Mouse (Mus musculus) liver, embryonic 14.5 days (tissue): ENCODE results near the gene Carns1. TPM values are rescaled to one million over a fixed set of nuclear protein-coding genes. Genes with fewer than 3 reads are reported as not detected.
"Not testable (repeated sequence)": the region's sequence is repeated elsewhere in the genome, so short reads cannot be mapped to it uniquely, and the experiment has no call there.

Source experiments
- ATAC-seq: fragments of 200-750 bp; cut with Nextera tagmentation; 2 replicates; pipeline ENCODE4 v1.8.0; 2017; ENCODE audit warnings: moderate number of reproducible peaks, mild to moderate bottlenecking, moderate library complexity; ENCODE audit not compliant: insufficient read depth
- DNase-seq, 3 experiments: peaks; one replicate each; pipeline ENCODE4 v3.0.0-alpha.2; 2012 to 2013; ENCODE audit warnings: low read depth in 3 of 3, low spot score in 3 of 3
- H3K27ac ChIP-seq: fragments of 300-500 bp; sonication (generic); 2 replicates; pipeline ENCODE4 v1.5.1; 2014; ENCODE audit warnings: moderate library complexity, mild to moderate bottlenecking, control low read depth, inconsistent platforms
- H3K27me3 ChIP-seq: fragments of 300-500 bp; sonication (generic); 2 replicates; pipeline ENCODE4 v1.6.1; 2014; ENCODE audit warnings: mild to moderate bottlenecking, low read length, moderate library complexity; ENCODE audit not compliant: control insufficient read depth, insufficient read depth
- H3K36me3 ChIP-seq: fragments of 300-500 bp; sonication (generic); replicated peaks from 2 replicates; pipeline ENCODE4 v1.6.1; 2014; ENCODE audit warnings: low read depth; ENCODE audit not compliant: control insufficient read depth, insufficient read depth
- H3K4me1 ChIP-seq, 2 experiments: fragments of 200-500 bp in 1 of 2; fragments of 300-500 bp in 1 of 2; sonication (generic) in 1 of 2; replicated peaks; 2 replicates each; pipeline ENCODE4 v1.6.1; 2012 to 2014; ENCODE audit warnings: antibody characterized with exemption in 1 of 2, inconsistent platforms in 1 of 2, low read length in 1 of 2; ENCODE audit not compliant: control insufficient read depth in 2 of 2, insufficient read depth in 2 of 2
- H3K4me2 ChIP-seq: fragments of 300-500 bp; sonication (generic); 2 replicates; pipeline ENCODE4 v1.6.1; 2014; ENCODE audit warnings: low read depth, mild to moderate bottlenecking, control low read depth, moderate library complexity
- H3K4me3 ChIP-seq, 2 experiments: fragments of 200-500 bp in 1 of 2; fragments of 300-500 bp in 1 of 2; sonication (generic) in 1 of 2; 2 replicates each; pipeline ENCODE4 v1.5.1; 2012 to 2014; ENCODE audit warnings: low read depth in 2 of 2, low read length in 2 of 2, mild to moderate bottlenecking in 2 of 2, control low read depth in 1 of 2, inconsistent platforms in 1 of 2, moderate library complexity in 1 of 2; ENCODE audit not compliant: insufficient read depth in 1 of 2
- H3K9ac ChIP-seq: fragments of 300-500 bp; sonication (generic); replicated peaks from 2 replicates; pipeline ENCODE4 v1.6.1; 2014; ENCODE audit warnings: mild to moderate bottlenecking, control low read depth, moderate library complexity
- H3K9me3 ChIP-seq: fragments of 300-500 bp; sonication (generic); 2 replicates; pipeline ENCODE4 v1.6.1; 2016; ENCODE audit warnings: low read length, mixed read lengths; ENCODE audit not compliant: control insufficient read depth
- CTCF ChIP-seq: IDR thresholded peaks from 2 replicates; pipeline ENCODE4 v1.5.1; 2016; ENCODE audit warnings: antibody characterized with exemption, low read depth, control low read depth
- EP300 ChIP-seq: IDR thresholded peaks from 2 replicates; pipeline ENCODE4 v1.6.1; 2016; ENCODE audit warnings: antibody characterized with exemption, low read depth
- WGBS: fragments of 180-500 bp; shearing (Covaris S2); extraction: QIAGEN DNeasy Blood & Tissue Kit; methylation state at CpG from one replicate; pipeline ENCODE4 v1.1.7; 2014; ENCODE audit not compliant: insufficient replicate concordance; 5-methylcytosine and 5-hydroxymethylcytosine counted together
- polyA plus RNA-seq, 2 experiments: library from polyadenylated mRNA; depleted of rRNA in 1 of 2; stranded (reverse) in 1 of 2; unstranded in 1 of 2; fragments of >200 nt; fragmentation: Nextera tagmentation in 1 of 2; extraction: Ambion mirVana in 1 of 2; gene quantifications; 2 replicates each; pipeline versions ENCODE4 v1.2.1 to v1.2.3; 2012 to 2014

Gene Carns1
- polyA plus RNA-seq, 2 experiments, result 0.18 to 0.32 TPM

- H3K9ac ChIP-seq, result no peak overlapping the region
- TF ChIP-seq CTCF (no peak), EP300 (no peak)
These were observed 35.1 kb downstream of the Carns1 start for GRCm38 (mm10) chr19:4140147-4140546.

GRCm38 (mm10) chr19:4139446-4139845, 35.8 kb downstream of the Carns1 start, which contains the start of gene Gpr152:
Gpr152 (plus strand) TSS chr19:4139787.
- Histone ChIP-seq H3K36me3 (no peaks in the 10 kb centered on the region), H3K27me3 (no peaks in the 10 kb centered on the region; the same call in 1 of the 2 replicates), H3K9me3 (no peaks in the 10 kb centered on the region), H3K27ac (no peak within 1 kb of the TSS), H3K4me3 (no peak within 1 kb of the TSS), H3K9ac (no peak within 1 kb of the TSS), H3K4me2 (no peak within 1 kb of the TSS), H3K4me1 (peaks cover 2 to 3% of the 10 kb centered on the region in 2 experiments; a peak in 3 of 4 replicates)
- ATAC-seq (no peak), DNase-seq (no peak)
- WGBS, result 62% methylated on average over 2 of the region's 2 CpGs
- TF ChIP-seq CTCF (no peak), EP300 (no peak)

More at GRCm38 (mm10) chr19:4140147-4140546, 35.1 kb downstream of the Carns1 start:
- H3K36me3 ChIP-seq, result no peaks in the 10 kb centered on the region
- H3K9me3 ChIP-seq, result no peaks in the 10 kb centered on the region
- H3K4me2 ChIP-seq, result no peak overlapping the region
- DNase-seq (no peak), ATAC-seq (no peak)
- H3K4me3 ChIP-seq, result no peak overlapping the region
- WGBS, result 70% methylated on average over 6 of the region's 6 CpGs
- H3K27me3 ChIP-seq, result no peaks in the 10 kb centered on the region; the same call in 1 of the 2 replicates
- no peak overlapping the region for H3K27ac ChIP-seq
- peaks cover 2 to 3% of the 10 kb centered on the region in 2 experiments; a peak in 3 of 4 replicates for H3K4me1 ChIP-seq

GRCm38 (mm10) chr19:4137913-4138312, 37.4 kb downstream of the Carns1 start:
- H3K4me1 ChIP-seq, result peaks cover 2 to 3% of the 10 kb centered on the region in 2 experiments; a peak in 3 of 4 replicates
- H3K9ac ChIP-seq, result no peak overlapping the region
- H3K36me3 ChIP-seq, result peaks cover under 1% of the 10 kb centered on the region; the same call in 1 of the 2 replicates
- DNase-seq (no peak), ATAC-seq (no peak)
- TF ChIP-seq EP300 (no peak), CTCF (no peak)
- H3K4me2 ChIP-seq, result no peak overlapping the region
- 69% methylated on average over 5 of the region's 5 CpGs for WGBS
- no peaks in the 10 kb centered on the region for H3K9me3 ChIP-seq
- H3K4me3 ChIP-seq, result no peak overlapping the region
- no peaks in the 10 kb centered on the region; the same call in 1 of the 2 replicates for H3K27me3 ChIP-seq
- no peak overlapping the region for H3K27ac ChIP-seq

GRCm38 (mm10) chr19:4136463-4136862, 38.8 kb downstream of the Carns1 start:
- TF ChIP-seq CTCF, result peak; percentile 61
- TF ChIP-seq EP300, result no peak
- Histone ChIP-seq H3K4me1 (peaks cover 7 to 9% of the 10 kb centered on the region in 2 experiments), H3K4me3 (no peak overlapping the region), H3K27ac (no peak overlapping the region), H3K9ac (no peak overlapping the region), H3K36me3 (peaks cover 14% of the 10 kb centered on the region), H3K9me3 (no peaks in the 10 kb centered on the region), H3K27me3 (no peaks in the 10 kb centered on the region; the same call in 1 of the 2 replicates), H3K4me2 (peak overlapping the region; percentile 43)
- no peak for DNase-seq
- peak; percentile 54; the same call in 1 of the 2 replicates for ATAC-seq
- 61% methylated on average over 5 of the region's 5 CpGs for WGBS

GRCm38 (mm10) chr19:4135963-4136345, 39.3 kb downstream of the Carns1 start:
- peak; percentile 84 for TF ChIP-seq CTCF
- H3K4me3 ChIP-seq, result peak overlapping the region in 1 of 2 experiments; percentile 26; a peak in 1 of 4 replicates
- not testable (repeated sequence) for H3K9me3 ChIP-seq, DNase-seq, H3K9ac ChIP-seq, H3K27me3 ChIP-seq, H3K27ac ChIP-seq
- H3K4me1 ChIP-seq, result peaks cover 9 to 12% of the 10 kb centered on the region in 2 experiments
- peak overlapping the region; percentile 43 for H3K4me2 ChIP-seq
- WGBS, result 8% methylated on average over 8 of the region's 8 CpGs
- H3K36me3 ChIP-seq, result peaks cover 15% of the 10 kb centered on the region
- ATAC-seq, result peak; percentile 54; the same call in 1 of the 2 replicates

GRCm38 (mm10) chr19:4135229-4135962, 39.9 kb downstream of the Carns1 start:
- H3K27me3 ChIP-seq, H3K9me3 ChIP-seq, DNase-seq, ATAC-seq, H3K27ac ChIP-seq, H3K4me3 ChIP-seq, H3K9ac ChIP-seq: not testable (repeated sequence)
- H3K4me2 ChIP-seq, result peak overlapping the region; percentile 43
- H3K36me3 ChIP-seq, result peaks cover 15% of the 10 kb centered on the region
- 72% methylated on average over 6 of the region's 6 CpGs for WGBS
- peaks cover 12 to 16% of the 10 kb centered on the region in 2 experiments for H3K4me1 ChIP-seq
